Mouse (Mus musculus) neural tube, embryonic 14.5 days (tissue): ENCODE measurements at regions not wholly inside any gene's neighbourhood (a gene's known extent, or its start where the extent isn't known, plus 50 kb on each side); places are given as distances from the start of the nearest gene placed in this dataset.

ENCODE experiments used
- ATAC-seq: fragments of 200-750 bp; cut with Nextera tagmentation; 2 replicates; pipeline ENCODE4 v1.8.0; 2017; ENCODE audit warnings: low read depth, mild to moderate bottlenecking, moderate TSS enrichment, moderate library complexity
- H3K27ac ChIP-seq: fragments of 300-500 bp; sonication (generic); 2 replicates; pipeline ENCODE4 v1.5.1; 2014; ENCODE audit warnings: low read depth, mild to moderate bottlenecking, control low read depth, low read length, moderate library complexity, mixed read lengths
- H3K27me3 ChIP-seq: fragments of 300-500 bp; sonication (generic); 2 replicates; pipeline ENCODE4 v1.6.1; 2014; ENCODE audit warnings: low read length; ENCODE audit not compliant: control insufficient read depth, insufficient read depth
- H3K36me3 ChIP-seq: fragments of 300-500 bp; sonication (generic); 2 replicates; pipeline ENCODE4 v1.6.1; 2014; ENCODE audit warnings: low read length, mixed read lengths; ENCODE audit not compliant: control insufficient read depth, insufficient read depth
- H3K4me1 ChIP-seq: fragments of 300-500 bp; sonication (generic); 2 replicates; pipeline ENCODE4 v1.6.1; 2014; ENCODE audit warnings: low read length; ENCODE audit not compliant: control insufficient read depth, insufficient read depth
- H3K4me2 ChIP-seq: fragments of 300-500 bp; sonication (generic); 2 replicates; pipeline ENCODE4 v1.6.1; 2014; ENCODE audit warnings: mild to moderate bottlenecking, low read depth, low read length, control low read depth
- H3K4me3 ChIP-seq: fragments of 300-500 bp; sonication (generic); 2 replicates; pipeline ENCODE4 v1.5.1; 2014; ENCODE audit warnings: low read depth, low read length, control low read depth, mixed read lengths
- H3K9ac ChIP-seq: fragments of 300-500 bp; sonication (generic); replicated peaks from 2 replicates; pipeline ENCODE4 v1.6.1; 2014; ENCODE audit warnings: low read depth, mild to moderate bottlenecking, control low read depth, low read length, mixed read lengths
- H3K9me3 ChIP-seq: fragments of 300-500 bp; sonication (generic); 2 replicates; pipeline ENCODE4 v1.6.1; 2016; ENCODE audit warnings: low read length; ENCODE audit not compliant: control insufficient read depth
- WGBS: fragments of 180-500 bp; shearing (Covaris S2); extraction: QIAGEN DNeasy Blood & Tissue Kit; methylation state at CpG from one replicate; pipeline ENCODE4 v1.1.7; 2014; 5-methylcytosine and 5-hydroxymethylcytosine counted together

GRCm38 (mm10) chr2:117710173-117710813, 367.5 kb upstream of the Rasgrp1 start:
- no peak overlapping the region for H3K27ac ChIP-seq
- 90% methylated on average over 7 of the region's 7 CpGs for WGBS

GRCm38 (mm10) chr2:117724066-117724465, 381.3 kb upstream of the Rasgrp1 start:
- no peak overlapping the region for H3K27ac ChIP-seq
- H3K4me1 ChIP-seq: no peaks in the 10 kb centered on the region
- H3K36me3 ChIP-seq: no peaks in the 10 kb centered on the region
- H3K4me2 ChIP-seq: no peak overlapping the region
- no peak overlapping the region for H3K9ac ChIP-seq
- WGBS: 87% methylated on average over 4 of the region's 4 CpGs
- H3K27me3 ChIP-seq: no peaks in the 10 kb centered on the region
- no peak for ATAC-seq
- H3K4me3 ChIP-seq: no peak overlapping the region
- H3K9me3 ChIP-seq: no peaks in the 10 kb centered on the region

More at GRCm38 (mm10) chr2:117710173-117710813, 367.5 kb upstream of the Rasgrp1 start:
- ATAC-seq: no peak
- H3K9me3 ChIP-seq: no peaks in the 10 kb centered on the region
- no peaks in the 10 kb centered on the region for H3K4me1 ChIP-seq
- no peak overlapping the region for H3K9ac ChIP-seq
- no peaks in the 10 kb centered on the region for H3K36me3 ChIP-seq
- no peak overlapping the region for H3K4me2 ChIP-seq
- no peaks in the 10 kb centered on the region for H3K27me3 ChIP-seq
- H3K4me3 ChIP-seq: no peak overlapping the region

GRCm38 (mm10) chr2:117731253-117731652, 380.4 kb upstream of the Thbs1 start:
- H3K4me2 ChIP-seq: no peak overlapping the region
- no peaks in the 10 kb centered on the region for H3K27me3 ChIP-seq
- H3K36me3 ChIP-seq: no peaks in the 10 kb centered on the region
- no peak for ATAC-seq
- no peak overlapping the region for H3K9ac ChIP-seq
- no peaks in the 10 kb centered on the region for H3K9me3 ChIP-seq
- WGBS: 73% methylated on average over 2 of the region's 2 CpGs
- H3K4me3 ChIP-seq: no peak overlapping the region
- H3K27ac ChIP-seq: no peak overlapping the region
- H3K4me1 ChIP-seq: no peaks in the 10 kb centered on the region

GRCm38 (mm10) chr2:117742413-117742812, 369.3 kb upstream of the Thbs1 start:
- H3K4me1 ChIP-seq: no peaks in the 10 kb centered on the region
- no peak overlapping the region for H3K4me2 ChIP-seq
- H3K9ac ChIP-seq: no peak overlapping the region
- H3K27ac ChIP-seq: no peak overlapping the region
- no peak overlapping the region for H3K4me3 ChIP-seq
- H3K9me3 ChIP-seq: no peaks in the 10 kb centered on the region
- no peak for ATAC-seq
- no peaks in the 10 kb centered on the region for H3K36me3 ChIP-seq
- H3K27me3 ChIP-seq: no peaks in the 10 kb centered on the region

GRCm38 (mm10) chr2:117743901-117744300, 367.8 kb upstream of the Thbs1 start:
- Histone ChIP-seq H3K36me3 (no peaks in the 10 kb centered on the region), H3K4me1 (no peaks in the 10 kb centered on the region), H3K27ac (no peak overlapping the region), H3K9me3 (no peaks in the 10 kb centered on the region), H3K9ac (no peak overlapping the region), H3K4me2 (no peak overlapping the region), H3K4me3 (no peak overlapping the region), H3K27me3 (no peaks in the 10 kb centered on the region)
- no peak for ATAC-seq
- WGBS: 93% methylated on average over 1 of the region's 1 CpGs

- no peak overlapping the region for H3K27ac ChIP-seq
- 75% methylated on average over 2 of the region's 2 CpGs for WGBS
- H3K4me1 ChIP-seq: no peaks in the 10 kb centered on the region
- no peak overlapping the region for H3K4me2 ChIP-seq
- H3K36me3 ChIP-seq: no peaks in the 10 kb centered on the region
- ATAC-seq: no peak
- H3K9me3 ChIP-seq: no peaks in the 10 kb centered on the region
- no peak overlapping the region for H3K9ac ChIP-seq
- H3K27me3 ChIP-seq: no peaks in the 10 kb centered on the region
- H3K4me3 ChIP-seq: no peak overlapping the region
Observed at GRCm38 (mm10) chr2:117745767-117746166, 365.9 kb upstream of the Thbs1 start.

- Histone ChIP-seq H3K27ac (no peak overlapping the region), H3K4me3 (no peak overlapping the region), H3K9ac (no peak overlapping the region), H3K36me3 (no peaks in the 10 kb centered on the region), H3K9me3 (no peaks in the 10 kb centered on the region), H3K4me1 (no peaks in the 10 kb centered on the region), H3K4me2 (no peak overlapping the region), H3K27me3 (no peaks in the 10 kb centered on the region)
- no peak for ATAC-seq
- WGBS: 90% methylated on average over 3 of the region's 3 CpGs
Observed at GRCm38 (mm10) chr2:117747136-117747535, 364.5 kb upstream of the Thbs1 start.

GRCm38 (mm10) chr2:117748892-117749291, 362.8 kb upstream of the Thbs1 start:
- WGBS: 87% methylated on average over 4 of the region's 4 CpGs
- H3K9ac ChIP-seq: no peak overlapping the region
- H3K27me3 ChIP-seq: no peaks in the 10 kb centered on the region
- no peak overlapping the region for H3K27ac ChIP-seq
- no peaks in the 10 kb centered on the region for H3K9me3 ChIP-seq
- no peak overlapping the region for H3K4me2 ChIP-seq
- no peak for ATAC-seq
- H3K36me3 ChIP-seq: no peaks in the 10 kb centered on the region
- H3K4me3 ChIP-seq: no peak overlapping the region
- no peaks in the 10 kb centered on the region for H3K4me1 ChIP-seq

- H3K9ac ChIP-seq: no peak overlapping the region
- H3K4me3 ChIP-seq: no peak overlapping the region
- ATAC-seq: no peak
- H3K36me3 ChIP-seq: no peaks in the 10 kb centered on the region
- no peaks in the 10 kb centered on the region for H3K9me3 ChIP-seq
- no peaks in the 10 kb centered on the region for H3K4me1 ChIP-seq
- no peaks in the 10 kb centered on the region for H3K27me3 ChIP-seq
- no peak overlapping the region for H3K4me2 ChIP-seq
- 66% methylated on average over 1 of the region's 1 CpGs for WGBS
- H3K27ac ChIP-seq: no peak overlapping the region
Observed at GRCm38 (mm10) chr2:117759491-117760013, 352.1 kb upstream of the Thbs1 start.
